Mouse (Mus musculus): ENCODE data around the gene Cldn34b4. TPM values are rescaled to one million over a fixed set of nuclear protein-coding genes. Genes with fewer than 3 reads are reported as not detected.

Gene Cldn34b4
- polyA plus RNA-seq (2012; rRNA removed): not detected in 2 replicates

GRCm38 (mm10) chrX:76393050-76393449 is at the start of gene Cldn34b4:
Cldn34b4 (plus strand) TSS chrX:76393350.
- 93% methylated on average over 3 of the region's 3 CpGs for WGBS
- Histone ChIP-seq H3K4me1 (replicated peaks; ENCODE audit: control insufficient read depth, insufficient read depth, low read length) (no peaks in the 10 kb centered on the region), H3K27ac (ENCODE audit: control insufficient read depth, insufficient read depth, low read length) (no peak within 1 kb of the TSS), H3K4me3 (ENCODE audit: control insufficient read depth, insufficient read depth, low read length) (no peak within 1 kb of the TSS), H3K36me3 (ENCODE audit: control insufficient read depth, insufficient read depth, low read length) (no peaks in the 10 kb centered on the region), H3K27me3 (ENCODE audit: control insufficient read depth, insufficient read depth, low read length) (no peaks in the 10 kb centered on the region)
- DNase-seq: no peak
- TF ChIP-seq CTCF (IDR thresholded peaks at IDR 0.05; ENCODE audit: borderline replicate concordance, control insufficient read depth, extremely low read depth, insufficient read depth, low read length, poor library complexity) (no peak), POLR2A (IDR thresholded peaks at IDR 0.05; ENCODE audit: control insufficient read depth, extremely low read depth, insufficient read depth, low read length, poor library complexity) (no peak)

Other genes starting within 250 kb of the Cldn34b4 start
- not detected in 2 replicates for gene Cldn34b3, start 129.0 kb upstream of the Cldn34b4 start, polyA plus RNA-seq (2012; rRNA removed)
- not detected in 2 replicates for gene Cldn34d, start 209.6 kb downstream of the Cldn34b4 start, polyA plus RNA-seq (2012; rRNA removed)